Mouse (Mus musculus): ENCODE measurements around the gene Gm16381. TPM values are rescaled to one million over a fixed set of nuclear protein-coding genes. Genes with fewer than 3 reads are reported as not detected.
"Not testable (repeated sequence)": the region's sequence is repeated elsewhere in the genome, so short reads cannot be mapped to it uniquely, and the experiment has no call there.

Gene Gm16381
- not detected for total RNA-seq (2021)
- not detected in 2 replicates for polyA plus RNA-seq (2012; rRNA removed)
- long read RNA-seq: 0 reads

- not testable (repeated sequence) for DNase-seq
Measured at GRCm38 (mm10) chr12:87644520-87644919, at the start of gene Gm16381. Gene Gm16381, minus strand, starts transcription at chr12:87644620.

GRCm38 (mm10) chr12:87652916-87653703 lies 8.7 kb upstream of the Gm16381 start:
- not testable (repeated sequence) for DNase-seq

DNA sequence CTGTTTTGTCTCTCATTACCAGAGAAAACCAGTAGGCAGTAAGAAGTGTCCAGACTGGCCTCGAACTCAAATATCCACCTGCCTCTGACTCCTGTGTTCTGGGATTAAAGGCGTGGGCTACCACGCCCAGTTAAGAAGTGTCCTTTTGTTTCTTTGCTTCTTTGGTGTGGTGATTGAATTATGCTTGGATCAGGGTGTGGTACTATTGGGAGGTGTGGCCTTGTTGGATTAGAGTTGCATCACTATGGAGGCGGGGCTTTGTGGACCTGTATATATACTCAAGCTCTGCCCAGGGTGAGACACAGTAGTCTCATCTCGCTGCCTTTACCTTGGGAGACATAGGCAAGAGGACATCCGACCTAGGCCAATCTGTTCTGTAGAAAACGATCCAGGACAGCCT lies 25.9 kb downstream of the Gm16381 start, which contains the start of gene Gm4027:
Gene Gm4027 (plus strand): TSS at position 301 of the 400 bp plus-strand sequence.
- DNase-seq: not testable (repeated sequence)

DNA sequence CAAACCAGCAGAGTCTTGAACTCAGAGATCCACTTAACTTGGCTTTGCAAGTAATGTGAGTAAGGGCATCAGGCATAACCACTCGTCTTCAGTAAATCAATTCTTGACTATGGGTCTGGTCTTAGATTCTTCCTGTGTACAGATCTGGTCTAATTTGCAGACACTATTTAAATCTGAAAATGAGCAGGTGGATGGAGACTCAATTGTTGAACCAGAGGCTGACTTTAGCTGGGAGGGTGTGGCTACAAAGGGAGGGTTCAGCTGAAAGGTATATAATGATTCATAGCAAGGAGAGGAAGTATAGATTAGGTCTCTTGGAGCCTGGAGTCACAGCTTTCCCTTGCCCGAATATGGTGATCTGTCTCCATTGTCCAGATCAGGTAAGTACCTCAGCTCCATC lies 42.0 kb downstream of the Gm16381 start, which contains the start of gene Oog1:
Gene Oog1 (plus strand): TSS at position 301 of the 400 bp plus-strand sequence.
- DNase-seq: not testable (repeated sequence)

DNA sequence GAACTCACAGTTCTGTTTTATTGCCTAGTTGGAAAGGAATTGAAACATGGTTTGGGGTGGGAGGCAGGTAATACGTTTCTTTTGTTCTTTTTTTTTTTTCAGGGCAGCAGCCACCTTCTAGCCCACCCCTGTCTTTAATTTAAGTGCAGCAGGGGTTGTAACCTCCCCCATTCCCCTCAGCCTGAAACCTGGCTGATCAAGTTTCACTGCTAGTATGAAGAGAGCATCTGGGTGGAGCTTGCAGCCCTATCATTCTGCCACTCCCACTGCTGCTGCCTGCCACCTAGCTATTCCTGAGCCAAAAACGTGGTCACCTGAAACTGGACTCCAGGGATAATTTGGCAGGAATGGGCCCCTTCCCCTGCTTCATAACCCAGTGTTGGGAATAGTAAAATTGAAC lies 43.0 kb downstream of the Gm16381 start:
- not testable (repeated sequence) for DNase-seq

Other genes starting within 250 kb of the Gm16381 start
- gene Slirp, start 200.7 kb downstream of the Gm16381 start, total RNA-seq (2021): 100 to 1,000 TPM; 182 to 188 TPM
- 5.1 TPM in 2 replicates for gene Slirp, start 200.7 kb downstream of the Gm16381 start, polyA plus RNA-seq (2012; rRNA removed)
- gene Alkbh1, start 200.6 kb downstream of the Gm16381 start, total RNA-seq (2021): 10 to 100 TPM; 15.3 to 28.5 TPM
- 11.3 and 13.3 TPM in 2 replicates for gene Alkbh1, start 200.6 kb downstream of the Gm16381 start, polyA plus RNA-seq (2012; rRNA removed)
- 10 to 100 TPM; 60.7 to 75.1 TPM for gene Snw1, start 172.3 kb downstream of the Gm16381 start, total RNA-seq (2021)
- gene Snw1, start 172.3 kb downstream of the Gm16381 start, polyA plus RNA-seq (2012; rRNA removed): 2.1 and 2.3 TPM in 2 replicates
- not detected for gene Gm5788, start 149.9 kb downstream of the Gm16381 start, total RNA-seq (2021)
- gene Gm5788, start 149.9 kb downstream of the Gm16381 start, polyA plus RNA-seq (2012; rRNA removed): not detected in 2 replicates
- gene Gm8300, start 130.3 kb downstream of the Gm16381 start, total RNA-seq (2021): not detected
- not detected in 2 replicates for gene Gm8300, start 130.3 kb downstream of the Gm16381 start, polyA plus RNA-seq (2012; rRNA removed)
- not detected for gene Oog1, start 41.9 kb downstream of the Gm16381 start, total RNA-seq (2021)
- not detected in 2 replicates for gene Oog1, start 41.9 kb downstream of the Gm16381 start, polyA plus RNA-seq (2012; rRNA removed)
- gene Gm4027, start 25.8 kb downstream of the Gm16381 start, total RNA-seq (2021): not detected
- not detected in 2 replicates for gene Gm4027, start 25.8 kb downstream of the Gm16381 start, polyA plus RNA-seq (2012; rRNA removed)
- gene Gm21319, start 131.1 kb upstream of the Gm16381 start, total RNA-seq (2021): not detected
- gene Gm21319, start 131.1 kb upstream of the Gm16381 start, polyA plus RNA-seq (2012; rRNA removed): not detected in 2 replicates
- gene Gm21936, start 150.9 kb upstream of the Gm16381 start, total RNA-seq (2021): not detected
- not detected in 2 replicates for gene Gm21936, start 150.9 kb upstream of the Gm16381 start, polyA plus RNA-seq (2012; rRNA removed)
- not detected for gene BB287469, start 172.0 kb upstream of the Gm16381 start, total RNA-seq (2021)
- gene BB287469, start 172.0 kb upstream of the Gm16381 start, polyA plus RNA-seq (2012; rRNA removed): not detected in 2 replicates
- not detected for gene Gm2001, start 197.7 kb upstream of the Gm16381 start, total RNA-seq (2021)
- gene Gm2001, start 197.7 kb upstream of the Gm16381 start, polyA plus RNA-seq (2012; rRNA removed): not detected in 2 replicates
- not detected for gene Gm2016, start 229.5 kb upstream of the Gm16381 start, total RNA-seq (2021)
- gene Gm2016, start 229.5 kb upstream of the Gm16381 start, polyA plus RNA-seq (2012; rRNA removed): not detected in 2 replicates

Data from adrenal gland, adult 2 months (tissue).